Mouse (Mus musculus) embryo, embryonic 10.5 days (tissue): ENCODE results near the gene Zfp790.

Source experiments
- DNase-seq: peaks from one replicate; pipeline ENCODE4 v3.0.0-alpha.2; 2015; ENCODE audit warnings: low spot score

Zfp790 gene

GRCm38 (mm10) chr7:29815910-29816429 is at the start of gene Zfp790:
Gene Zfp790, plus strand, starts transcription at chr7:29816114.
- peak; percentile 97 for DNase-seq

GRCm38 (mm10) chr7:29767058-29767686 is 48.7 kb upstream of the Zfp790 start:
- DNase-seq = peak; percentile 94

DNA sequence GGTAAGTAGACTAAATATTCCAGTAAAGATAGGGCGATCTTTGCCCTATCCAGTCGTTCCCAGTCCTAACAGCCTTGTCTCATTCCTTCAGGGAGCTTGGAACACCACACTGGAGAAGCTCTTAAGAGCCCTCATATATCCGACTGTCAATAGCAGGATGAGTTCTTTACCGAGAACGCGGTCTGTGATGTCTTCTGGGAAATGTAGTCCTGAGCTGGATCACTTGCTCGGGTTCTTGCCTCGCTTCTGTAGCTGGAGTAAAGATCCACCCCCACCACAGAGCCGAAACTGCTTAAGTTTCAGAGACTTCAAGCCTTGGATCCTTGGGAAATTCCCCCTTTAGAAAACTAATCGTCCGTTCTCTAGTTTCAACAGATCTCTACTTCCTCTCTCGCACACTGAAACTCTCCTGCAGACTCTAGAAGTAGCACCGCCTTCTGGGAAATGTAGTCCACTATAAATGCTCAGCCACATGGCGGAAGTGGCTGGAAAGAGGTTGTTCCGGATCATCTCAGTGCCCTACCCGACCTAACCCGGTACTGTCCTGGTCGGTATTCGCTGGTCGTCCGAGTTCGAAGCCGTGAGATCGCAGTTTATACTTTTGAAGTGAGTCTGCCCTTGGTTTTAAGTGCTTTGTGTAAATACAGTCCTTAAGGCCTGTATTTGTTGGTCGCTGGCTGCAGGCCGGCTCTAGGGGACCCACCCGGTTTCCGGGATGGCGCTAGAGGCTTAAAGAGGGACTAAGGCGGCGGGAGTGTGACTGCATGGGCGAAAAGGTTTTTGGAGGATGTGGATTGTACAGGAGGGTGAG is 47.6 kb upstream of the Zfp790 start, which contains the start of gene Zfp84:
Zfp84 (plus strand) TSS at position 463 of the 811 bp plus-strand sequence.
- DNase-seq = peak; percentile 98

GRCm38 (mm10) chr7:29768980-29769379 is 46.9 kb upstream of the Zfp790 start:
- DNase-seq = no peak

DNA sequence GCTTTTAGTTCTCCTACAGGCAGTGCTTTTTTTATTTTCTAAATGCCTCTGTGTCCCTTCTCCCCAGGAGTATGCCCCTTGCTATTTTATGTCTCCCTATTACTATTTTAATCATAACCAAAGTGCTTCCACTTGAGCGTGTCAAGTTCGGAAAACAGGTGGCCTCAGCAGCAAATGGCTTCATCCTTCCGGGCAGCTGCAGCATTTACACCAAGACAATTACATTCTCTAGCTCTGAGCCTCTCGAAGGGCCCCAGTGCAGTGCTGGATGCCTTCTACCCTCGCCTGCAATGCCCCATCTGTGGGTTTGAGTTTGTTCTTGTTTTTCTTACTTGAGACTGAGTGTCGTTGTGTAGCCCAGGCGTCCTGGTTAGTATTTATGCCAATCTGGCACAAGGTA is 42.4 kb upstream of the Zfp790 start:
- DNase-seq = no peak

- no peak for DNase-seq
Observed at GRCm38 (mm10) chr7:29774371-29774770, 41.5 kb upstream of the Zfp790 start.

DNA sequence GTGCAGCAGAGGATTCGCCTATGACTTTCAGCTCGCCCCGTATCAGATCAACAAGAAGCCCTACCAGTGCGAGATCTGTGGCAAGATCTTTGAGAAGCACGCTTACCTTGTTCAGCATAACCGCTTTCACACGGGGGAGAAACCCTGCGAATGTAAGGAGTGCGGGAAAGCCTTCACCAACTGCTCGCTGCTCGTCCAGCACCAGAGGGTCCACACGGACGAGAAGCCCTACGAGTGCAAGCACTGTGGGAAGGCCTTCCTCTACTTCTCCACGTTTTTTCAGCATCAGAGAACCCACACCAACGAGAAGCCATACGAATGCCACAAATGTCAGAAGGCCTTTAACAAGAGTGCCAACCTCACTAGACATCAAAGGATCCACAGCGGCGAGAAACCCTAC is 39.3 kb upstream of the Zfp790 start:
- DNase-seq = no peak

GRCm38 (mm10) chr7:29777372-29777771 is 38.5 kb upstream of the Zfp790 start:
- no peak for DNase-seq

- peak; percentile 95 for DNase-seq
Observed at GRCm38 (mm10) chr7:29783871-29784551, 31.9 kb upstream of the Zfp790 start, which contains the start of gene Zfp30. Gene Zfp30, plus strand, starts transcription at chr7:29783998.

DNA sequence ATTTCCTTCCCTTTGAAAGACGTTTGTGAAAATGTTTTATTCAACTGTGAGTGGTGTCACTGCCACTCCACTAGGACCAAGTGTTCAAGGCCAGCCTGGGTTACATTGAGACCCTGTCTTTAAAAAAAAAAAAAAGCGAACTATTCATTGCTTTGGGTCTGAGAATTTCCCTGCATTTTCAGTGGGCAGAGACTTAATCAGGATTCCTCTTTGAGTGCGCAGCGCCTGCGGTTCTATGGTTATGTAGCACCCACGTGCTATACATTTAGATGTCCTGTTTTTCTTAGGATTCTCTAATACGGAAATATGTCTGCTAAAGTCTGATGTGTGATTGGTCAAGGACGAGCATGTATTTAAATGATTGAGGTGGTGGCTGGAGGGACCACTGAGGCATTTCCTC is 30.9 kb upstream of the Zfp790 start:
- peak; percentile 9 for DNase-seq

DNA sequence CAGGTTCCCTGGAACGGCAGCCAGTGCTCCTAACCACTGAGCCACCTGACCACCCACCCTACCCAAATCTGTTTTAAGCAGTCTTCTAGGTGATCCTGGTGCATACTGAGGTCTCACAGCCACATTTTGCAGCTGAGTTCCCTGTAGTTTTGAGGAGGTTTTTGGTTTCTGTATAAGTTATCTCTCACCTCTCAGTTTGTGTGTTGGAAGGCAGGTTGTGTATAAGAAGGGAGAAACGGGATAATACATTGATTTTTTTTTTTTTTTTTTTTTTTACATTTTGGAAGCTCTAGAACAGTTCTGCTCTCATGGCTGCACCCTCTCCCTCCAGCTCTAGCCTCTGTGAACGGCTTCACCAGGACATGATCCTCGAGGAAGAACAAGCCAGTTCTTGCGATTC is 30.0 kb upstream of the Zfp790 start:
- DNase-seq = no peak

GRCm38 (mm10) chr7:29792906-29793305 is 23.0 kb upstream of the Zfp790 start:
- DNase-seq = no peak

- no peak for DNase-seq
Observed at GRCm38 (mm10) chr7:29807046-29807445, 8.9 kb upstream of the Zfp790 start.

DNA sequence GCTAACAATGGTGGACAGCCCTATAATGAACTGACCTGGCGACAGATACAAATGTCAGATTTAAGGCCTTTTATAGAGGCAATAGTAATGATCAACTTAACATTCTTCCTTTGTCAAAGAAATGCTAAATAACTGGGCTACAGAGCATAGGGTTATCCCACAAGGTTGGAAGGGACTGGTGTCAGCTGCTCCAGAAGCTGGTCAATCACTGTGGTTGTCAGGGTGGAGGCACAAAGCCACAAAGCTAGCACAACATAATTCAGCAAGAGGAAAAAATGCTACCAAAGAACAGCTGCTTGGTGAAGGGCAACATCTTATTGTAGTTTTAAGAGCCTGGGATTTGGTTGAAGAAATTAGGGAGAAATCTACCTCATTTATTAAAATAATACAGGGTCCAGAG is 3.7 kb upstream of the Zfp790 start:
- DNase-seq = no peak

DNA sequence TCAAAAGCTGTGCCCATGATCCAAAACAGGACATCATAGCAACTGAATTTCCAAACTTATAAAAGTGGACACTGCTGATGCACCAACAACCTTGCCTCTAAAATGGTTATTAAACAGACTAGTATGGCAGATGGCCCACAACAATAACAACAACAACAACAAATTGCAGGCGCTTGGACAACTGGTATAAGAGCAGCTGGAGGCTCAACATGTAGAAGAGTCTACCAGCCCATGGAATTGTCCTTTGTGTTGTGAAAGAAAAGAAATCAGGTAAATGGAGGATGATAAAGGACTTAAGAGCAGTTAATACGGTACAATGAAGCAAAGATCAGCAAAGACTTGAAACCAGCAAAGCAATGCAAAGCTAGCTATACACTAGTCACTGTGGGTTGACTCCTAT is 1.5 kb upstream of the Zfp790 start:
- DNase-seq = no peak

GRCm38 (mm10) chr7:29815061-29815784 is 691 bp upstream of the Zfp790 start:
- DNase-seq = peak; percentile 6

GRCm38 (mm10) chr7:29818619-29819254 is 2.8 kb downstream of the Zfp790 start:
- peak; percentile 94 for DNase-seq

DNA sequence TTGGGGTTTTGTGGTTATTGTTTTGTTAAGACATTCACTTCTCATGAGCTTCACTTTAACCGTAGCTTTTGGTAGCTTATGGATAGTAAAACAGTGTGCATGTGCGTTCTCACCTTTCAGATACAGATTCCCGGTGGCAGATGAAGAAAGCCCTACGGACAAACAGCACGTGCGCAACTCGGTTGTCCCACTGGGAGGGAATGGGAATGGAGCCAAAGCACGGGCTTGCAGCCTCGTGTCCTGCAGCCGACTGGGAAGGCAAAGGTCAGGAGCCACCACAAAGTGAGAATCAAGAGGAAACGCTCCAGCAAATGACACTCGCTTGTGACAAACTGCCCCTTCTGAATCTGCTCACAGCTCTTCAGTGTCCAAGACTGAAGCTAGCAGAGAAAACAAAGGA is 12.1 kb downstream of the Zfp790 start:
- DNase-seq = no peak

GRCm38 (mm10) chr7:29829804-29830203 is 13.9 kb downstream of the Zfp790 start:
- no peak for DNase-seq

DNA sequence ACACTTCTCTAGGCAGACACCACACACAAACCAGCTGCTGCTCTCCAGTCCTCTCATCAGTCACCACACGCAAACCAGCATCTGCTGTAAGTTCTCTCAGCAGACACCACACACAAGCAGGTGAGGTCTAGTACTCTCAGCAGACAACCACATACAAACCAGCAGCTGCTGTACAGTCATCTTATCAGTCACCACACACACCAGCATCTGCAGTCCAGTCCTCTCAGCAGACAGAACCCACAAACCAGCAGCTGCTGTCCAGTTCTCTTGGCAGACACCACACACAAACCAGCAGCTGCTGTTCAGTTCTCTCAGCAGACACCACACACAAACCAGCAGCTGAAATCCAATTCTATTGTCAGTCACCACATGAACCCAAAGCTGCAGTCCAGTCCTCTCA is 20.9 kb downstream of the Zfp790 start:
- DNase-seq = no peak

DNA sequence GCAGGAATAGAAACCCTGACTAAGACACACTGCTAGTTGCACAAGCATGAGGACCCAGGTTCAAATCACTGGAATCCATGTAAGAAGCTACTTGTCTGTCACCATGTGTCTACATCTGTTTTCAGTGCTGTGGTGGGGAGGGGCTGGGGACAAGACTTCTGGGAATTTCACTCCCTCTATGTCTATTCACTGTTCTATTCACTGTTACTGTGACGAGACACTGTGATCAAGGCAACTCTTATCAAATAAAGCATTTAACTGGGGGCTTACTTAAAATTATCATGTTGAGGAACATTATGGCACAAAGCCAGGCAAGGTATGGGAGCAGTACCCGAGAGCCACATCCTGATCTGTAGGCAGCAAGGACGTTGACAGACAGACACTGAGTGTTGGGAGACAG is 23.3 kb downstream of the Zfp790 start:
- no peak for DNase-seq
